Mouse (Mus musculus) myocyte (in vitro differentiated cells): ENCODE data around the gene Vdr. TPM values are rescaled to one million over a fixed set of nuclear protein-coding genes. Genes with fewer than 3 reads are reported as not detected.

Experiments
- H3K27me3 ChIP-seq: one replicate; pipeline ENCODE4 v1.6.1; 2011; ENCODE audit not compliant: control insufficient read depth, insufficient read depth, insufficient read length
- H3K36me3 ChIP-seq: one replicate; pipeline ENCODE4 v1.6.1; 2011; ENCODE audit not compliant: control insufficient read depth, insufficient read depth
- H3K4me2 ChIP-seq: one replicate; pipeline ENCODE4 v1.6.1; 2011; ENCODE audit warnings: low read depth, control low read depth
- H3K4me3 ChIP-seq: one replicate; pipeline ENCODE4 v1.5.1; 2011; ENCODE audit warnings: mild to moderate bottlenecking, control low read depth, moderate library complexity
- H3K79me2 ChIP-seq: one replicate; pipeline ENCODE4 v1.6.1; 2011; ENCODE audit not compliant: control insufficient read depth, insufficient read depth
- H3ac ChIP-seq: one replicate; pipeline ENCODE4 v1.6.1; 2011; ENCODE audit not compliant: control insufficient read depth, insufficient read length
- CEBPB ChIP-seq: IDR thresholded peaks from 2 replicates; pipeline ENCODE4 v1.6.1; 2011; ENCODE audit warnings: mild to moderate bottlenecking, moderate library complexity; ENCODE audit not compliant: poor library complexity, insufficient read depth, severe bottlenecking
- E2F4 ChIP-seq: IDR thresholded peaks from one replicate; pipeline ENCODE4 v1.6.1; 2011; ENCODE audit warnings: mild to moderate bottlenecking, control low read depth, moderate library complexity; ENCODE audit not compliant: insufficient read depth
- MAX ChIP-seq: IDR thresholded peaks from one replicate; pipeline ENCODE4 v1.6.1; 2011; ENCODE audit warnings: low read depth, mild to moderate bottlenecking, control low read depth
- MYOD1 ChIP-seq, 3 experiments: IDR thresholded peaks; one replicate each; pipeline ENCODE4 v1.6.1; 2011; ENCODE audit warnings: control low read depth in 2 of 3, low read depth in 2 of 3, mild to moderate bottlenecking in 2 of 3, moderate library complexity in 1 of 3; ENCODE audit not compliant: insufficient read length in 2 of 3, control insufficient read depth in 1 of 3
- MYOG ChIP-seq, 3 experiments: IDR thresholded peaks; one replicate each; pipeline ENCODE4 v1.6.1; 2011; ENCODE audit warnings: control low read depth in 2 of 3, low read depth in 2 of 3, mild to moderate bottlenecking in 2 of 3; ENCODE audit not compliant: insufficient read length in 2 of 3, control insufficient read depth in 1 of 3, insufficient read depth in 1 of 3
- POLR2A ChIP-seq: IDR thresholded peaks from one replicate; pipeline ENCODE4 v1.6.1; 2011; ENCODE audit warnings: low read depth, mild to moderate bottlenecking, control low read depth, moderate library complexity; ENCODE audit not compliant: insufficient read length
- POLR2AphosphoS2 ChIP-seq: IDR thresholded peaks from one replicate; pipeline ENCODE4 v1.6.1; 2011; ENCODE audit warnings: low read depth, control low read depth; ENCODE audit not compliant: insufficient read length
- REST ChIP-seq: IDR thresholded peaks from one replicate; pipeline ENCODE4 v1.6.1; 2011; ENCODE audit warnings: mild to moderate bottlenecking, control low read depth, moderate library complexity; ENCODE audit not compliant: insufficient read depth, insufficient read length
- SRF ChIP-seq: IDR thresholded peaks from one replicate; pipeline ENCODE4 v1.6.1; 2011; ENCODE audit warnings: low read depth; ENCODE audit not compliant: control insufficient read depth, insufficient read length
- TCF12 ChIP-seq: IDR thresholded peaks from one replicate; pipeline ENCODE4 v1.6.1; 2011; ENCODE audit warnings: mild to moderate bottlenecking, control low read depth; ENCODE audit not compliant: poor library complexity, insufficient read depth, severe bottlenecking
- TCF3 ChIP-seq: IDR thresholded peaks from one replicate; pipeline ENCODE4 v1.6.1; 2011; ENCODE audit warnings: low read depth, control low read depth; ENCODE audit not compliant: insufficient read length
- USF1 ChIP-seq: IDR thresholded peaks from one replicate; pipeline ENCODE4 v1.6.1; 2011; ENCODE audit warnings: low read depth, mild to moderate bottlenecking, control low read depth, moderate library complexity
- polyA plus RNA-seq: library from polyadenylated mRNA; unstranded; fragments of >200 nt; fragmentation: generic; extraction: Trizol; gene quantifications from one replicate; pipeline ENCODE4 v1.2.1, GENCODE M21; 2012; ENCODE audit warnings: missing spikeins

The Vdr gene
- polyA plus RNA-seq, 1 experiment, result 9.8 TPM

- Histone ChIP-seq H3K27me3 (no peaks in the 10 kb centered on the region), H3K4me2 (no peak overlapping the region), H3K79me2 (no peaks in the 10 kb centered on the region), H3ac (no peak overlapping the region), H3K36me3 (no peaks in the 10 kb centered on the region), H3K4me3 (no peak overlapping the region)
- TF ChIP-seq POLR2A (no peak), USF1 (no peak), MYOG (IDR thresholded peaks at IDR 0.05; ENCODE audit: control insufficient read depth in 1 of 3, insufficient read depth in 1 of 3, insufficient read length in 2 of 3, low read depth in 2 of 3) (no peak), CEBPB (no peak), MYOD1 (IDR thresholded peaks at IDR 0.05; ENCODE audit: control insufficient read depth in 1 of 3, insufficient read length in 2 of 3, low read depth in 2 of 3) (no peak), SRF (no peak), E2F4 (no peak), POLR2AphosphoS2 (no peak), REST (no peak), TCF3 (no peak), TCF12 (no peak), MAX (no peak)
These were observed 20.0 kb downstream of the Vdr start for GRCm38 (mm10) chr15:97890450-97890849.

DNA sequence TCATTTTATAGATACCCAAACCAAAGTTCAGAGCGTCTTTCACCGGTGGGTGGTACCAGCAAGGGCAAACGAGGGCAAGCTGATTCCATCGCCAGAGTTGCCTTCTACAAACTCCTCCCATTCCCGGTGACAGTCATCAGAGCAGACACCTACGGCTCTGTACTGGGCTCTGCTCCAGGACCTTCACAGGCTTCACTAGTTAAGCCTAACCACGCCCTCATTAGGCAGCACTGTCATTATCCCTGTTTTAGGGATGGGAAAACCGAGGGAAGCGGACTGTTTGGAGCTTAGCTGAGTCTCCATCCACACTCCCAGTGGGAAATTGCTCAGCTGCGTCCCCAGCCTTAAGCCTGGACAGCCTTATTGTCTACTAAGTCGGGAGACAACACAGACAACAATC lies 20.4 kb downstream of the Vdr start:
- H3K27me3 ChIP-seq, result no peaks in the 10 kb centered on the region
- no peak overlapping the region for H3ac ChIP-seq
- no peaks in the 10 kb centered on the region for H3K36me3 ChIP-seq
- no peak overlapping the region for H3K4me3 ChIP-seq
- no peaks in the 10 kb centered on the region for H3K79me2 ChIP-seq
- TF ChIP-seq CEBPB (no peak), POLR2AphosphoS2 (no peak), TCF3 (no peak), USF1 (no peak), MYOD1 (IDR thresholded peaks at IDR 0.05; ENCODE audit: control insufficient read depth in 1 of 3, insufficient read length in 2 of 3, low read depth in 2 of 3) (no peak), E2F4 (no peak), TCF12 (no peak)
- no peak overlapping the region for H3K4me2 ChIP-seq

DNA sequence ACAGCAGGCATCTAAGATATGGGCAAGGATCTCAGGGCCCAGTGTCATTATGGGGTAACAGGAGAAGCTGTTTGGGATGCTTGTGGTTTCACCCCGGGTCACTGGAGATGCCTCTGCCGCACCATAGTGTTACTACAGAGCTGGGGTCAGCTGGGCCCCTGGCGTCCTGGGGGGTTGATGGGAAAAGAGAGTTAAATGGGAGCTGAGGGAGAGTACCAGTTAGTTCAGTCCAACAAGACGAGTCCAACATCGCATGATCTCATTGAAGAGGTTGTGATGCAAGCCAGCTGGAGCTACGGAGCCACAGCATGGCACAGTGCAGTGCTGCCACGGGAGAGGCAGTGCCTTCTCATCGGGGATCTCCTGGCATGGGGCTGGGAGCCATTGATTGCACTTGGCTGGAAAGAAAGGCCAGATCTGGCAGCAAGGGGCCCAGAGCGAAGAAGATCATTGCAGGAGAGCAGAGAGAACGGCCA lies 22.9 kb downstream of the Vdr start:
- H3K79me2 ChIP-seq, result no peaks in the 10 kb centered on the region
- no peaks in the 10 kb centered on the region for H3K36me3 ChIP-seq
- TF ChIP-seq CEBPB (no peak), MYOD1 (IDR thresholded peaks at IDR 0.05; ENCODE audit: control insufficient read depth in 1 of 3, insufficient read length in 2 of 3, low read depth in 2 of 3) (no peak), MYOG (IDR thresholded peaks at IDR 0.05; ENCODE audit: control insufficient read depth in 1 of 3, insufficient read depth in 1 of 3, insufficient read length in 2 of 3, low read depth in 2 of 3) (no peak), POLR2A (no peak), MAX (no peak), SRF (no peak), POLR2AphosphoS2 (no peak), E2F4 (no peak), TCF3 (no peak), TCF12 (no peak), USF1 (no peak), REST (no peak)
- no peak overlapping the region for H3K4me3 ChIP-seq
- H3K27me3 ChIP-seq, result no peaks in the 10 kb centered on the region
- no peak overlapping the region for H3ac ChIP-seq
- H3K4me2 ChIP-seq, result no peak overlapping the region

- Histone ChIP-seq H3ac (no peak overlapping the region), H3K79me2 (no peaks in the 10 kb centered on the region), H3K36me3 (no peaks in the 10 kb centered on the region), H3K4me3 (no peak overlapping the region), H3K27me3 (no peaks in the 10 kb centered on the region), H3K4me2 (no peak overlapping the region)
- no peak for TF ChIP-seq MYOD1 (IDR thresholded peaks at IDR 0.05; ENCODE audit: control insufficient read depth in 1 of 3, insufficient read length in 2 of 3, low read depth in 2 of 3)
- no peak for TF ChIP-seq USF1
- no peak for TF ChIP-seq TCF12
- TF ChIP-seq SRF, result no peak
- TF ChIP-seq CEBPB, result no peak
- no peak for TF ChIP-seq POLR2AphosphoS2
- no peak for TF ChIP-seq POLR2A
- TF ChIP-seq TCF3, result no peak
- no peak for TF ChIP-seq REST
- no peak for TF ChIP-seq MAX
- TF ChIP-seq E2F4, result no peak
- no peak for TF ChIP-seq MYOG (IDR thresholded peaks at IDR 0.05; ENCODE audit: control insufficient read depth in 1 of 3, insufficient read depth in 1 of 3, insufficient read length in 2 of 3, low read depth in 2 of 3)
These were observed 29.0 kb downstream of the Vdr start for GRCm38 (mm10) chr15:97881423-97881822.
